Mouse (Mus musculus) 416B (cell line): ENCODE measurements at regions not wholly inside any gene's neighbourhood (a gene's known extent, or its start where the extent isn't known, plus 50 kb on each side); places are given as distances from the start of the nearest gene placed in this dataset.

Experiments used
- DNase-seq: peaks from one replicate; pipeline ENCODE4 v3.0.0; 2011; ENCODE audit warnings: low read depth

- no peak for DNase-seq
Measured at GRCm38 (mm10) chr3:39571444-39572237, 684.9 kb downstream of the Fat4 start.

DNA sequence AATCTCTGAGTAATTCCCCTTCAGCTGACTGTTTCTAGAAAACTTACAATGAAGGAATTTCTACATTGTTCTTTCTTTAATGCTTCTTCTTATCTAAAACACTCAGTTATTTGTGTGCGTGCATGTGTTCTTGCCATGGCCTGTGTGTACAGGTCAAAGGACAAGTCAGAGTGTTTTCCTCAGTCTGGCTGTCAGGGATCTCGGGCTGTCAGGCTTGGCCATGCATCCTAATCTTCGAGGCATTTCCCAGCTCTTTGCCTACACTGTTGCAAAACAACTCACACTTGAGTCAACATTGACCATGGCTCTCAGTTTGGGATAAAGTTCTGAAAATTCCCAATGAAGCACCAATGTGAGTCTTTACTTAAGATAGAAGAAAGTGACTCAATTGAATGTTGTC, 688.5 kb downstream of the Fat4 start:
- DNase-seq = no peak

DNA sequence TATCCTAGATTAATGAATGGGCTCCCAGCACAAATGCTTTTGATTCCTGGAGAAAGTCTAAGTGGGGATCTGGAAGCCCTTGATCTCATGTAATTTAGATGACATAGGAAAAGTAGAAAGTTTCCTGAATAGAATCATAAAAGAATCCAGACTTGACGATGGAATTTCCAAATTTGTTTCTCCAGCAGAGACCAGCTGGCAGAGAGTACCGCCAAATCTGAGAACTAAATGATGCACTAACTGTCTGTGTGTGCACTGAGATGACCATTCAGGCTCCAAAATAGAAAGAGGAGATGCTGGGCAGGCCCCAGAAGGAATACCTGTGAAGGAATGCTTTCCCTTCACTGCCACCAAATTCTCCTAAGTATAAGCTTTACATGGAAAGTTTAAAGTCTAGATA, 704.6 kb downstream of the Fat4 start:
- no peak for DNase-seq

DNA sequence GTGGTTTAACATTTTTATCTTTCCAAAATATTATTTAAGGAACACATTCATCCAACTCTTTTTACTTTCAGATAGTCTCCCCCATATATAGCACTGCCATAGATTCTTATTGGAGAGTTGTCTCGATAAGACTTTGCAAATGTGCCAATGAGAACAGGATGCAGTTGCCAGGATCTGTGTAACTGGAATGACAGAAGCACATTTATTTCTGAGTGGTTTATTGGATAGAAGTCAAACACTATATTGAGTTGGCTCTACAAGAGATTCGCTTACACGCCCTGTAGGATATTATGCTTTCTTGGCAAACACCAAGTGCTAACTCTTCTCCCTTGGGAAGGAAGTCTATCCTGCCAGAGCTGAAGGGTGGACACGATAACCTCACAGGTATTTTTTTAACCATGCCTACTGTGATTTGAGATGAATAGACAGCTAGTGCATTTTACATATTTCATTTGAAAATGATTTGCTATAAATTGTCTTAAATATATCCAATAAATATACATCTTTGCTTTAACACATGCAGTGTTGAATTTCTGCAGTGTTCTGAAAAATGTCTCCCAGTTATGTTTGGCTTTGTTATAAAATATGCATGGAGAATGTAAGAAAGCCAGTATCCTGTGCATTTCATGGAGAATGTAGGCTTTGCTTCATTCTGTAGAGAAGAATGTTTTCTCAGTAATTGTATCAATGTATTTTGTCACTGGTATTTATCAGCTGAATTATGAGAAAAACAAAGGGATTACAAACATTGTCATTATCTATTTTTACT, 705.8 kb downstream of the Fat4 start:
- no peak for DNase-seq

- DNase-seq = no peak
Measured at GRCm38 (mm10) chr3:39609937-39610336, 723.2 kb downstream of the Fat4 start.

- DNase-seq = no peak
Measured at GRCm38 (mm10) chr3:39612408-39612807, 725.7 kb downstream of the Fat4 start.

GRCm38 (mm10) chr3:39637924-39638323, 751.2 kb downstream of the Fat4 start:
- no peak for DNase-seq

- no peak for DNase-seq
Measured at GRCm38 (mm10) chr3:39643194-39643593, 756.5 kb downstream of the Fat4 start.

DNA sequence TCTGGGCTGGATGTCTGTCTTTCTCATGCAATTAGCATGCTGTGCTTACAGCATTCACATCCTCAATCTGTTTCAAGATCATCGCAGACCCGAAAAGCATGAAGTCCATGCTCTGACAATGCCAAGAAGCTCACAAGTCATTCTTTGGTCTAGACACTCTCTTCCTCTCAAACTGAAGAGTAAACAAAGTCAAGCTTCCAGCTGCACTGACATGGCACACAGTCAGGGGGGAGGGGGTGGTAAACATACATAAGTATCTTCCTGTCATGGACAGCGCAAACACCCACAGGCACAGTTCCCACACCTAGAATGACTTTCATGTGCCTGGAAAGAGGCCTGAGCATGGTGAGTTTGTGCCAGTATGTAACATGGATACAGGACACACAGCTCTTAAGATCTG, 780.1 kb downstream of the Fat4 start:
- no peak for DNase-seq

DNA sequence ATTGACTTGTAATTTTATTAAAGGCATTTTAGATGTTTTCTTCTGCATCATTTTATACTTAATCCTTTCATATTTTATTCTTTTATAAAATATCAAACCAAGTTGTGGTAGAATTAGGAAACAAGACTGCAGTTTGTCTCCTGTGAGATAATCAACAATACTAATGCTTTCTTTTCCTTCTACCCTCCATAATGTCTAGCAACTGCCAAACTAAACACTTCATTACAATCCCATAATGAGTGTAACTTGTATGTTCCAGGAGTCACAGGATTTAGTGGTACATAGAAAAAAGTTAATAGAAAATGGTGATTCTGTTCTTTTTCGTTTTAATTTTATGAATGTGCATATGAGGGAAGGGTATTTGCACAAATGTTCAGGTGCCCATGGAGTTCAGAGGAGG, 782.4 kb downstream of the Fat4 start:
- no peak for DNase-seq

DNA sequence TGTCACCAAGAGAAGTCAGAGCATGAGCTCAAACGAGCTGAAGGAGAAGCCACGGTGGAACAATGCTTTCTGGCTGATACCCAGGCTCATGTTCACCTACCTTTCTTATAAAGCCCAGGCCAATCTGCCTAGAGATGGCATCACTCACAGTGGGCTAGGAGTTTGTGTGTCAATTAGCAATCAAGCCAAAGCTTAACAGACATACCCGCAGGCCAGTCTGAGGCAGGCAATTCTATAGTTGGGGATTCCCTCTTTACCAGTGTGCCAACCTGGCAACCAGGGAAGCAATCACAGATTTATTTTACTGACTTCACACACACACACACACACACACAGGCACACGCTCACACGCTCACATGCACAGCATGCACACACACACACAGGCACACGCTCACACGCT, 787.3 kb downstream of the Fat4 start:
- DNase-seq = no peak

DNA sequence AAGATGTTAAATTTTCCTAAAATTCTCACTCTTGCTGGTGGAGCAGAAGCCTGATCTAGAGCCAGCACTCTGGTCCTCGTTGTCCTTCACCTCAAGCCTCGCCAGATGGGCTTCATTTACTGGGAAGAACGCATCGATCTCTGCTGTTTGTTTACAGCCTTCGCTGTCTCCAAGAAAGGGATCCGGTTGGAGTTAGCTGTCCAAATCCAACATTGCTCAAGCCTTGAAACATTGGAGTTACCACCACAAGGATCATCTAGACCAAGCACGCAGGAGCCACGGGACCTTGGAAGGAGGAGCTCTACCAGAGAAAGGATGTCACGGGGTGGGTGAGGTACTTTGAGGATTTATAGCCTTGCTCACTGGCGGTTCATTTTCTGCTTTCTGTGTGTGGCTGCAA, 788.2 kb downstream of the Fat4 start:
- DNase-seq = no peak

DNA sequence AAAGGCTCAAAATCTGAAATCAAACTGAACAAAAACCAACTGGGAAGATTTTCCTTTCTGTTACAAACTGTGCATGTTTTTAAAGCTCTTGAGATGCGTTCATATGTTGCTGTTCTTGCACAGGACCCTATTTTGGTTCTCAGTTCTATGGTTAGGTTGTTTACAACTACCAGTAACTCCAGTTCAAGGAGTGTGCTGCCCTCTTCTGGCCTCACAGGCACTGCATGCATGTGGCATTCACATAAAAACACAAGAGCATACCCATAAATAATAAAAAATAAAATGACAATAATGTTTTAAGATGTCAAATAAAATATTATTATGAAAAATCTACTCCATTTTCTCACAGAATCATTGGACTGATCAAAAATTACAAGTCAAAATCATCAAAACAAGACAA, 818.9 kb downstream of the Fat4 start:
- peak; percentile 29 for DNase-seq

DNA sequence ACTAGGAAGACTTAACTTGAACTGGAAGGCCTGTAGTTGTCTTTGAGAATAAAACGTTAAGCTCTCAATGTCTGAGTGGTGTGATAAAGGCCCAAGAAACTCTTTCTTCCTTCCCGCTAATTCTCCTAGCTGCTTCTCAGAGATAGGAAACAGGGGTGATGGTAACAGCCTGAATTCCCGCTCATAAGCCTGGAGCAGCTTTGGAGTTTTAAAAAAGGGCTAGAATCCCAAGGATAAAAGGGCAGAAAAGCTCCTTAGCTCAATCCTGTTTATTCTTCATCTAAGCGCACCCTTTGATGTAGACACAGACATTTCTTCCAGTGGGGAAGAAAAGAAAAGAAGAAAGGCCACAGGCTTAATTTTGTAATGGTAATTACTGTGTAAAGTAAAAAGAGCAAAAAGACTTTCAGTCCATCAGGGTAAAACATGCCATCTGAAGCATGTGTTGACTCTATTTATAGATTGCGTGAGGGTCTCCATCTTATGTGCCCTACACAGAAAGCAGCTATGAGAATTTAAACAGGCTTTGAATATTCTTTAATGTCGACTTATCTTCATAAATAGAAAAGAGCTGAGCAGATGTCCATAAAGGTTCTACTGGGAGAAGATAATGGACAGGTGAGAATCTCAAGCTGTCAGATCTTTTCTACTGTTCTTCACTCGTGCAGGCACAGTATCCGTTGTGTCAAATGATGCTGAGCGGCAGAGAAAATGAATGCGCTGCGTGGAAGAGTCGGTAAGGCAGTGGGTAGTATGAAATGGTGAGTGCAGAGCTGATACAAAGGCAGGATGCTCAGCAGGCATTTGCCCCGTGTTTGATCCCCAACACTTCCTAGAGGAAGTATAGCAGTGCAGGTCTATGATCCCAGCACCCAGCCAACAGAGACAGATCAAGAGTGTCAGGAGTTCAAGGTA, 818.0 kb upstream of the Intu start:
- DNase-seq = no peak

- no peak for DNase-seq
Measured at GRCm38 (mm10) chr3:39714056-39714592, 817.0 kb upstream of the Intu start.

DNA sequence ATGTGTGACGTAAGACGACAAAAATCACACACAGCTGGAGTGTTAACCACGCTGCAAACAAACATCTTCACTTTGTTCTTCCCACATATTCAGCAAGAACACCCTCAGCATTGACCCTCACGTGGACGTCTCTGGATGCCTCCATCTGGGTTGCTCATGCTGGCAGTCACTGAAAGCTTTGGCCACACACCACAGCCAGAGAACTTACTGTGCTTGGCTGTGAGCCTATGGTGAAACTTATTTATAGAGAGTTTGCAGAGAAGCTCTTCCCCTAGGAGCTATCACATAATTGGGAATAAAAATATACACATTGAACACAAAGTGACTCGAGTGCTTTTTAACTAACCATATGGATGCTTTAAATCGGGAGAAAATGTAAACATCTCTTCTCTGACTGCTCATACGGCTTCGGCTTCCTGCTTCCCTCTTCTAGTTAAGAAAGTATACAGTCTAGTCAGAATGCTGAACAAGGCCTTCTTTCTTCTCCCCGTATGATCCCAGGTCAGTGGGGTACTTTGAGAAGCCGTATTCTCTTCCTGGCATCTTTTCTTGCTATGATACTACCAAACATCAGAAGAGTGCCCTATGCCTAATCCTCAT, 812.0 kb upstream of the Intu start:
- no peak for DNase-seq

- no peak for DNase-seq
Measured at GRCm38 (mm10) chr3:39725755-39726154, 805.3 kb upstream of the Intu start.

DNA sequence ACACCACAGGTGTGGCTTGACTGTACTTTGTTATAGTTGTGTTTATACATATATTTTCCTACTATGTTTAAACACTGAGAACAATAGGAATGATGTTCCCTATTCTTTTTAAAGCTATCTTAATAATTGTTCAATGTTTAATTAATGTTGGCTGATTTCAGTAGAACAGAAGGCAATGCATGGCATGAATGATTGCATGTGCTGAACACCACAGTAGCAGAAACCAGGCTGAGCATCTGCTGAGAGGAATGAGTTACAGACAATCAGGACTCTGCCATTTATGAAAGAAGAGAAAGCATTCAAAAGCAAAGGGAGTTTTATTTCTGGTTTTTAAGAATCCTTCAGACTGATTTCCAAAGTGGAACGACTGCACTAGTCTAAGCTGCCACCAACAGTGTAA, 794.4 kb upstream of the Intu start:
- DNase-seq = no peak

GRCm38 (mm10) chr3:39745947-39746346, 785.1 kb upstream of the Intu start:
- no peak for DNase-seq

GRCm38 (mm10) chr3:39768981-39769568, 762.0 kb upstream of the Intu start:
- no peak for DNase-seq

DNA sequence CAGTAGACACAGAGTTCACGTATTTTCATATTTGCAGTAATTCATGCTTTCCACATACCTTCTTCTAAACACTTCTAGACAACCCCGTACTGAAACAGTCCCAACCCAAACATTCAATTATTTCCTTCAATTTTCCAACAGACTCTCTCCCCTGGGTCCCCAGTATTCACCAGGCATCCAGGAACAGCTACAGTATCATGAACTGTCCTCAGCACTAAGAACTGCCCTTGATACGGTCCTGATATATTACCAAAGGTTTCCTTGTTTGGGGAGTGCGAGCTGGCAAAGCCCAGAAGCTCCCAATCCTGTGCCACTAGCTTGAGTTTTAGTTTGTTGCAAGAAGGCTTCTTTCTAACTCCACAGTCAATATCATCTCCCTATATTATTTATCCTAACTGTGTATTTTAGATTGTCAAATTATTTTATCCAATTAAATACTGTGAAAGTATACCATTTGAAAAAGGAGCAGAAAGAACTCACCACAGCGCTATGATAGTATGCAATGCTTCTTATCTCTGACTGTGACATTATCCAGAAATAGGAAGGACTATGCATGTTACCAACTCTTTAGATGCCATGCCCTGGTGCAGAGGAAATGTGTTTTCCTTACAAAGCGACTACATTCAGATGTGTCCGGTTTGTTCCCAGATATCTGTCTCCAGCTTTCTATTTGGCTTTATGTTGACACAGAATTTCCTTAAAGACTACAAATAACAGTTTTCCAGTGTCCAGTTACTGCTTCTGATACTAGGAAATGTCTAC, 754.6 kb upstream of the Intu start:
- DNase-seq = no peak
